ENCODE assay signal across 8 mouse cellular contexts in genomic region chr7:112614791-112615668, GRCm38 (mm10).
DNase-seq lines count a peak whose midpoint lies in the region; ATAC-seq lines count a peak whose summit lies in the region.

No protein-coding gene starts in this region.

- no peak for ATAC-seq in embryonic facial prominence, embryonic 13.5 days (ENCODE audit: insufficient number of reproducible peaks, insufficient read depth, low FRiP score, low TSS enrichment, low read depth)
- ATAC-seq in hindbrain, embryonic 12.5 days (ENCODE audit: low FRiP score), result no peak

- H3K4me1 ChIP-seq in embryonic facial prominence, embryonic 13.5 days, result peaks cover 6% of the 10 kb centered on the region
- H3K4me1 ChIP-seq in hindbrain, embryonic 12.5 days, result 0 out of 2 replicates have a peak, but pooled peaks cover 4% of the 10 kb centered on the region

- no peak overlapping the region for H3K4me2 ChIP-seq in embryonic facial prominence, embryonic 13.5 days
- no peak overlapping the region for H3K4me2 ChIP-seq in hindbrain, embryonic 12.5 days (replicated peaks)

- DNase-seq in heart, adult 11 months, result peak; percentile 97
- no peak for DNase-seq in heart, adult 8-10 months (ENCODE audit: low spot score)
- DNase-seq in kidney, adult 18-20 months, result peak; percentile 78
- peak; percentile 59 to 82 for DNase-seq in lung, postnatal 4 days
- no peak for DNase-seq in frontal cortex, postnatal 36 days (ENCODE audit: low spot score in 2 of 2)
- DNase-seq in cerebellum, adult 18-20 months, result no peak

- no peaks in the 10 kb centered on the region for H3K9me3 ChIP-seq in embryonic facial prominence, embryonic 13.5 days
- H3K9me3 ChIP-seq in hindbrain, embryonic 12.5 days (replicated peaks), result no peaks in the 10 kb centered on the region

- H3K4me3 ChIP-seq in embryonic facial prominence, embryonic 13.5 days, result no peak overlapping the region
- no peak overlapping the region for H3K4me3 ChIP-seq in hindbrain, embryonic 12.5 days

- WGBS in embryonic facial prominence, embryonic 13.5 days, result 51% methylated on average over 10 of the region's 10 CpGs
- WGBS in hindbrain, embryonic 12.5 days, result 64% methylated on average over 10 of the region's 10 CpGs

- H3K36me3 ChIP-seq in embryonic facial prominence, embryonic 13.5 days, result no peaks in the 10 kb centered on the region
- no peaks in the 10 kb centered on the region for H3K36me3 ChIP-seq in hindbrain, embryonic 12.5 days

- no peaks in the 10 kb centered on the region for H3K27me3 ChIP-seq in embryonic facial prominence, embryonic 13.5 days
- H3K27me3 ChIP-seq in hindbrain, embryonic 12.5 days, result no peaks in the 10 kb centered on the region

- H3K9ac ChIP-seq in embryonic facial prominence, embryonic 13.5 days, result no peak overlapping the region
- no peak overlapping the region for H3K9ac ChIP-seq in hindbrain, embryonic 12.5 days

- peak overlapping the region; percentile 64 for H3K27ac ChIP-seq in embryonic facial prominence, embryonic 13.5 days
- H3K27ac ChIP-seq in hindbrain, embryonic 12.5 days, result no peak overlapping the region

Comparison
In these comparisons a context has a peak if more than half of its experiments do, and no peak if none do; other contexts are left out.
1. DNase-seq: peak in heart, adult 11 months (single experiment), kidney, adult 18-20 months (single experiment) and lung, postnatal 4 days (2 of 2); none in heart, adult 8-10 months (single experiment), frontal cortex, postnatal 36 days (0 of 2) and cerebellum, adult 18-20 months (0 of 2).